Mouse (Mus musculus): ENCODE measurements around the gene Kdm4d.

DNA sequence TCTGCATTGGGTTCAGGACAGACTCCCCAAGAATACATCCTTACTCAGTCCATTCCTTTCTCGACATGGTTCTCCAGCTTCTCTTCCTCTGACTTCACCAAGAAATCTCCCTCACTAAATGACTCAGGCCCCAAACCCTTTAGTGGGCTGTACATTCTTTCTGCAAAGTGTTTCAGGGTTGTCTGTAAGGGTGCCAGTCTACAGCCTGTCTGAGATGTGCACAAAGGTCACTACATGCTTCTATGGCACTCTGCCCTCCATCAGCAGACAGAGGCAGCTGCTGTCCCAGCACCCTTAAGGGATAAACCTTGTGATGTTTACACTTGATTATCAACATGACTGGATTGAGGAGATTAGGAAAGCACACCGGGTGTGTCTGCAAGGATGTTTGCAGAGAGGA, 21.4 kb upstream of the Kdm4d start:
- TF ChIP-seq POLR2AphosphoS2 (IDR thresholded peaks at IDR 0.05; ENCODE audit: insufficient read length, low read depth) (no peak), POLR2A (IDR thresholded peaks at IDR 0.05; ENCODE audit: insufficient read length, low read depth) (no peak), E2F4 (IDR thresholded peaks at IDR 0.05; ENCODE audit: insufficient read depth) (no peak), USF1 (IDR thresholded peaks at IDR 0.05; ENCODE audit: low read depth) (no peak), TCF12 (IDR thresholded peaks at IDR 0.05; ENCODE audit: insufficient read depth, poor library complexity, severe bottlenecking) (no peak), MAX (IDR thresholded peaks at IDR 0.05; ENCODE audit: low read depth) (no peak), MYOD1 (IDR thresholded peaks at IDR 0.05; ENCODE audit: control insufficient read depth in 1 of 3, insufficient read length in 2 of 3, low read depth in 2 of 3) (peak in 1 of 3 experiments; percentile 67), MYOG (IDR thresholded peaks at IDR 0.05; ENCODE audit: control insufficient read depth in 1 of 3, insufficient read depth in 1 of 3, insufficient read length in 2 of 3, low read depth in 2 of 3) (peak in 1 of 3 experiments; percentile 45), CEBPB (IDR thresholded peaks at IDR 0.05; ENCODE audit: insufficient read depth, poor library complexity, severe bottlenecking) (no peak)

Data from myocyte (in vitro differentiated cells).